Mouse (Mus musculus) embryo, embryonic 11.5 days (tissue): ENCODE results near the gene Usmg5.
"Not testable (repeated sequence)": the region's sequence is repeated elsewhere in the genome, so short reads cannot be mapped to it uniquely, and the experiment has no call there.

Experiments used
- DNase-seq: peaks from one replicate; pipeline ENCODE4 v3.0.0-alpha.2; 2012; ENCODE audit warnings: low read depth, low spot score

Gene Usmg5

GRCm38 (mm10) chr19:47090550-47091156, at the start of gene Usmg5, which contains the start of gene Pdcd11:
TSS of gene Usmg5 (minus strand) at chr19:47090647.
TSS of gene Pdcd11 (plus strand) at chr19:47090768.
- peak; percentile 92 for DNase-seq

- not testable (repeated sequence) for DNase-seq
These were observed 49.2 kb upstream of the Usmg5 start for GRCm38 (mm10) chr19:47139611-47140010.

- DNase-seq, result no peak
These were observed 47.4 kb upstream of the Usmg5 start, which contains the start of gene Calhm2 for GRCm38 (mm10) chr19:47137771-47138421. TSS of gene Calhm2 (minus strand) at chr19:47138294.

GRCm38 (mm10) chr19:47137051-47137581, 46.7 kb upstream of the Usmg5 start:
- no peak for DNase-seq

- no peak for DNase-seq
These were observed 45.7 kb upstream of the Usmg5 start for GRCm38 (mm10) chr19:47136170-47136569.

GRCm38 (mm10) chr19:47135568-47135967, 45.1 kb upstream of the Usmg5 start:
- no peak for DNase-seq

- no peak for DNase-seq
These were observed 42.7 kb upstream of the Usmg5 start for GRCm38 (mm10) chr19:47133161-47133560.

- DNase-seq, result no peak
These were observed 40.2 kb upstream of the Usmg5 start for GRCm38 (mm10) chr19:47130551-47131125.

GRCm38 (mm10) chr19:47128835-47129234, 38.4 kb upstream of the Usmg5 start:
- DNase-seq, result no peak

GRCm38 (mm10) chr19:47128164-47128563, 37.7 kb upstream of the Usmg5 start:
- DNase-seq, result no peak

GRCm38 (mm10) chr19:47122802-47123201, 32.4 kb upstream of the Usmg5 start:
- no peak for DNase-seq

- no peak for DNase-seq
These were observed 30.6 kb upstream of the Usmg5 start for GRCm38 (mm10) chr19:47121054-47121453.

- no peak for DNase-seq
These were observed 28.2 kb upstream of the Usmg5 start for GRCm38 (mm10) chr19:47118634-47119033.

GRCm38 (mm10) chr19:47104641-47105271, 14.3 kb upstream of the Usmg5 start:
- DNase-seq, result no peak

GRCm38 (mm10) chr19:47101080-47101479, 10.6 kb upstream of the Usmg5 start:
- no peak for DNase-seq

GRCm38 (mm10) chr19:47089718-47090525, 525 bp downstream of the Usmg5 start:
- no peak for DNase-seq

GRCm38 (mm10) chr19:47088226-47088625, 2.2 kb downstream of the Usmg5 start:
- DNase-seq, result no peak

- DNase-seq, result peak; percentile 66
These were observed 22.4 kb downstream of the Usmg5 start for GRCm38 (mm10) chr19:47067924-47068611.

- peak; percentile 96 for DNase-seq
These were observed 23.2 kb downstream of the Usmg5 start, which contains the start of gene Taf5 for GRCm38 (mm10) chr19:47067096-47067882. TSS of gene Taf5 (plus strand) at chr19:47067746.

GRCm38 (mm10) chr19:47065860-47066259, 24.6 kb downstream of the Usmg5 start:
- DNase-seq, result no peak
